Mouse (Mus musculus): Measurements from ENCODE around the gene Kdm2b. TPM values are rescaled to one million over a fixed set of nuclear protein-coding genes. Genes with fewer than 3 reads are reported as not detected.

Gene Kdm2b
- total and polyA plus RNA-seq, 3 experiments, result 29.2 to 48.9 TPM; not detected in 1

- Histone ChIP-seq H3K4me1 (ENCODE audit: control insufficient read depth in 1 of 2, insufficient read depth in 2 of 2, low read length in 2 of 2) (peaks cover 0 to 13% of the 10 kb centered on the region in 2 experiments; a peak in 2 of 4 replicates), H3K9ac (ENCODE audit: control insufficient read depth, low read depth, low read length, poor library complexity, severe bottlenecking) (no peak overlapping the region), H3K4me3 (ENCODE audit: control insufficient read depth in 1 of 2, insufficient read depth in 1 of 2, low read depth in 2 of 2, low read length in 2 of 2) (no peak overlapping the region), H3K36me3 (ENCODE audit: control insufficient read depth in 1 of 2, insufficient read depth in 2 of 2, low read length in 2 of 2) (peaks cover 0 to 17% of the 10 kb centered on the region in 2 experiments; a peak in 2 of 4 replicates), H3K9me3 (replicated peaks; ENCODE audit: insufficient read depth, low read length) (no peaks in the 10 kb centered on the region), H3K79me2 (ENCODE audit: control insufficient read depth, insufficient read depth, low read length, poor library complexity) (no peaks in the 10 kb centered on the region), H3K27ac (ENCODE audit: control insufficient read depth, low read depth, low read length) (no peak overlapping the region), H3K27me3 (ENCODE audit: control insufficient read depth in 1 of 2, insufficient read depth in 2 of 2, low read length in 2 of 2) (no peaks in the 10 kb centered on the region)
- no peak for DNase-seq (ENCODE audit: low read depth, low spot score)
- TF ChIP-seq MYB (IDR thresholded peaks at IDR 0.05; ENCODE audit: low read depth, low read length), result no peak
Measured at GRCm38 (mm10) chr5:122970056-122970455, 19.6 kb downstream of the Kdm2b start.

- Histone ChIP-seq H3K36me3 (ENCODE audit: control insufficient read depth in 1 of 2, insufficient read depth in 2 of 2, low read length in 2 of 2) (peaks cover 0 to 17% of the 10 kb centered on the region in 2 experiments; a peak in 2 of 4 replicates), H3K27me3 (ENCODE audit: control insufficient read depth in 1 of 2, insufficient read depth in 2 of 2, low read length in 2 of 2) (no peaks in the 10 kb centered on the region), H3K79me2 (ENCODE audit: control insufficient read depth, insufficient read depth, low read length, poor library complexity) (no peaks in the 10 kb centered on the region), H3K4me3 (ENCODE audit: control insufficient read depth in 1 of 2, insufficient read depth in 1 of 2, low read depth in 2 of 2, low read length in 2 of 2) (no peak overlapping the region), H3K9ac (ENCODE audit: control insufficient read depth, low read depth, low read length, poor library complexity, severe bottlenecking) (no peak overlapping the region), H3K4me1 (ENCODE audit: control insufficient read depth in 1 of 2, insufficient read depth in 2 of 2, low read length in 2 of 2) (peaks cover 0 to 13% of the 10 kb centered on the region in 2 experiments; a peak in 2 of 4 replicates), H3K27ac (ENCODE audit: control insufficient read depth, low read depth, low read length) (no peak overlapping the region), H3K9me3 (replicated peaks; ENCODE audit: insufficient read depth, low read length) (no peaks in the 10 kb centered on the region)
- DNase-seq (ENCODE audit: low read depth, low spot score), result peak; percentile 52
- TF ChIP-seq ZNF384 (IDR thresholded peaks at IDR 0.05; ENCODE audit: low read depth, low read length) (no peak), ZC3H11A (IDR thresholded peaks at IDR 0.05; ENCODE audit: low read depth, low read length) (peak; percentile 50), CTCF (IDR thresholded peaks at IDR 0.05 in 2 of 3, conservative IDR thresholded peaks at IDR 0.05 in 1 of 3; ENCODE audit: control insufficient read depth in 1 of 3, insufficient read depth in 1 of 3, low read depth in 2 of 3, low read length in 3 of 3, poor library complexity in 1 of 3, severe bottlenecking in 1 of 3) (peak; percentile 47 to 83 (median 66)), MXI1 (IDR thresholded peaks at IDR 0.05; ENCODE audit: low read depth, low read length) (no peak), RAD21 (IDR thresholded peaks at IDR 0.05; ENCODE audit: low read depth, low read length) (peak; percentile 78), SMC3 (IDR thresholded peaks at IDR 0.05; ENCODE audit: low read depth, low read length) (peak; percentile 84)
Measured at GRCm38 (mm10) chr5:122968322-122968721, 21.3 kb downstream of the Kdm2b start.

GRCm38 (mm10) chr5:122965427-122965826 is 24.2 kb downstream of the Kdm2b start:
- H3K79me2 ChIP-seq (ENCODE audit: control insufficient read depth, insufficient read depth, low read length, poor library complexity), result no peaks in the 10 kb centered on the region
- peak; percentile 52 for DNase-seq (ENCODE audit: low read depth, low spot score)
- no peak overlapping the region for H3K4me3 ChIP-seq (ENCODE audit: control insufficient read depth in 1 of 2, insufficient read depth in 1 of 2, low read depth in 2 of 2, low read length in 2 of 2)
- H3K27me3 ChIP-seq (ENCODE audit: control insufficient read depth in 1 of 2, insufficient read depth in 2 of 2, low read length in 2 of 2), result no peaks in the 10 kb centered on the region
- no peaks in the 10 kb centered on the region for H3K9me3 ChIP-seq (replicated peaks; ENCODE audit: insufficient read depth, low read length)
- TF ChIP-seq USF1 (IDR thresholded peaks at IDR 0.05; ENCODE audit: low read depth, low read length) (no peak), ETS1 (IDR thresholded peaks at IDR 0.05; ENCODE audit: low read depth, low read length) (0 out of 2 replicates have a peak, but pooled peaks have one; percentile 8)
- peaks cover 0 to 3% of the 10 kb centered on the region in 2 experiments; a peak in 1 of 4 replicates for H3K4me1 ChIP-seq (ENCODE audit: control insufficient read depth in 1 of 2, insufficient read depth in 2 of 2, low read length in 2 of 2)
- no peaks in the 10 kb centered on the region for H3K36me3 ChIP-seq (ENCODE audit: control insufficient read depth in 1 of 2, insufficient read depth in 2 of 2, low read length in 2 of 2)
- no peak overlapping the region for H3K9ac ChIP-seq (ENCODE audit: control insufficient read depth, low read depth, low read length, poor library complexity, severe bottlenecking)
- H3K27ac ChIP-seq (ENCODE audit: control insufficient read depth, low read depth, low read length), result no peak overlapping the region

- no peak for TF ChIP-seq RAD21 (IDR thresholded peaks at IDR 0.05; ENCODE audit: low read depth, low read length)
- no peak for TF ChIP-seq CHD2 (IDR thresholded peaks at IDR 0.05; ENCODE audit: low read length)
- TF ChIP-seq ZMIZ1 (IDR thresholded peaks at IDR 0.05; ENCODE audit: low read depth, low read length), result no peak
- no peak for TF ChIP-seq CHD1 (IDR thresholded peaks at IDR 0.05; ENCODE audit: low read depth, low read length)
- no peak for TF ChIP-seq NRF1 (IDR thresholded peaks at IDR 0.05; ENCODE audit: insufficient read depth, low read depth, low read length, poor library complexity, severe bottlenecking)
- H3K27me3 ChIP-seq (ENCODE audit: control insufficient read depth in 1 of 2, insufficient read depth in 2 of 2, low read length in 2 of 2), result no peaks in the 10 kb centered on the region
- peaks cover 0 to 3% of the 10 kb centered on the region in 2 experiments; a peak in 1 of 4 replicates for H3K4me1 ChIP-seq (ENCODE audit: control insufficient read depth in 1 of 2, insufficient read depth in 2 of 2, low read length in 2 of 2)
- H3K36me3 ChIP-seq (ENCODE audit: control insufficient read depth in 1 of 2, insufficient read depth in 2 of 2, low read length in 2 of 2), result no peaks in the 10 kb centered on the region
- H3K4me3 ChIP-seq (ENCODE audit: control insufficient read depth in 1 of 2, insufficient read depth in 1 of 2, low read depth in 2 of 2, low read length in 2 of 2), result no peak overlapping the region
- no peak for DNase-seq (ENCODE audit: low read depth, low spot score)
- no peaks in the 10 kb centered on the region for H3K9me3 ChIP-seq (replicated peaks; ENCODE audit: insufficient read depth, low read length)
- no peak overlapping the region for H3K27ac ChIP-seq (ENCODE audit: control insufficient read depth, low read depth, low read length)
- no peak overlapping the region for H3K9ac ChIP-seq (ENCODE audit: control insufficient read depth, low read depth, low read length, poor library complexity, severe bottlenecking)
- H3K79me2 ChIP-seq (ENCODE audit: control insufficient read depth, insufficient read depth, low read length, poor library complexity), result no peaks in the 10 kb centered on the region
Measured at GRCm38 (mm10) chr5:122964853-122965252, 24.8 kb downstream of the Kdm2b start.

Measured in MEL (cell line).